Mouse (Mus musculus) cerebellum, adult 2 months (tissue): Measurements from ENCODE around the gene Olfr194. TPM values are rescaled to one million over a fixed set of nuclear protein-coding genes. Genes with fewer than 3 reads are reported as not detected.
"Not testable (repeated sequence)": the region's sequence is repeated elsewhere in the genome, so short reads cannot be mapped to it uniquely, and the experiment has no call there.

ENCODE experiments used
- DNase-seq, 2 experiments: peaks; one replicate each; pipeline ENCODE4 v3.0.0; 2021
- H3K27ac ChIP-seq: fragments of 200-500 bp; 2 replicates; pipeline ENCODE4 v1.5.1; 2012; ENCODE audit warnings: low read length, control low read depth, inconsistent platforms; ENCODE audit not compliant: insufficient read depth
- H3K27me3 ChIP-seq: fragments of 200-500 bp; 2 replicates; pipeline ENCODE4 v1.6.1; 2012; ENCODE audit warnings: inconsistent platforms, mild to moderate bottlenecking, low read length, moderate library complexity; ENCODE audit not compliant: control insufficient read depth, insufficient read depth
- H3K4me1 ChIP-seq: fragments of 200-500 bp; 2 replicates; pipeline ENCODE4 v1.6.1; 2011; ENCODE audit warnings: low read length; ENCODE audit not compliant: control insufficient read depth, insufficient read depth
- H3K4me3 ChIP-seq: fragments of 200-500 bp; replicated peaks from 2 replicates; pipeline ENCODE3; 2011; ENCODE audit warnings: mild to moderate bottlenecking, low read depth, low read length, control low read depth; ENCODE audit not compliant: insufficient read depth
- CTCF ChIP-seq: fragments of 200-500 bp; IDR thresholded peaks from 2 replicates; pipeline ENCODE4 v1.5.1; 2011; ENCODE audit warnings: low read depth, mild to moderate bottlenecking, control low read depth, low read length, moderate library complexity, borderline replicate concordance; ENCODE audit not compliant: insufficient read depth
- POLR2A ChIP-seq: fragments of 200-500 bp; IDR thresholded peaks from 2 replicates; pipeline ENCODE4 v1.6.1; 2011; ENCODE audit warnings: low read length, control low read depth, borderline replicate concordance; ENCODE audit not compliant: insufficient read depth
- WGBS: fragments of 180-500 bp; shearing (Covaris S2); methylation state at CpG from one replicate; pipeline ENCODE4 v1.1.7; 2018; 5-methylcytosine and 5-hydroxymethylcytosine counted together
- polyA plus RNA-seq: library from polyadenylated mRNA; depleted of rRNA; stranded (reverse); fragments of >200 nt; gene quantifications from 2 replicates; pipeline ENCODE4 v1.2.3, GENCODE M21; 2012; rRNA removed

Gene Olfr194
- polyA plus RNA-seq = not detected in 2 replicates

GRCm38 (mm10) chr16:59120969-59121368 is at the start of gene Olfr194:
Gene Olfr194, minus strand, starts transcription at chr16:59121069.
- H3K27me3 ChIP-seq = no peaks in the 10 kb centered on the region
- no peak within 1 kb of the TSS for H3K27ac ChIP-seq
- DNase-seq = no peak
- no peak within 1 kb of the TSS for H3K4me3 ChIP-seq
- TF ChIP-seq POLR2A = no peak
- TF ChIP-seq CTCF = no peak
- no peaks in the 10 kb centered on the region for H3K4me1 ChIP-seq

- WGBS = 65% methylated on average over 3 of the region's 3 CpGs
- TF ChIP-seq POLR2A = no peak
- no peak for TF ChIP-seq CTCF
- DNase-seq = no peak
Measured at GRCm38 (mm10) chr16:59170354-59170753, 49.5 kb upstream of the Olfr194 start, which contains the start of gene Olfr196. Gene Olfr196, minus strand, starts transcription at chr16:59170454.

GRCm38 (mm10) chr16:59151996-59152395 is 31.1 kb upstream of the Olfr194 start:
- DNase-seq = no peak
- H3K4me1 ChIP-seq = no peaks in the 10 kb centered on the region
- TF ChIP-seq CTCF = no peak
- no peak for TF ChIP-seq POLR2A
- 87% methylated on average over 2 of the region's 2 CpGs for WGBS
- no peak overlapping the region for H3K4me3 ChIP-seq
- H3K27me3 ChIP-seq = no peaks in the 10 kb centered on the region
- H3K27ac ChIP-seq = no peak overlapping the region

More at GRCm38 (mm10) chr16:59170354-59170753, 49.5 kb upstream of the Olfr194 start, which contains the start of gene Olfr196:
- H3K27me3 ChIP-seq = no peaks in the 10 kb centered on the region
- no peaks in the 10 kb centered on the region for H3K4me1 ChIP-seq
- H3K4me3 ChIP-seq = no peak within 1 kb of the TSS
- no peak within 1 kb of the TSS for H3K27ac ChIP-seq

- WGBS = 85% methylated on average over 1 of the region's 1 CpGs
- DNase-seq = no peak
- Histone ChIP-seq H3K27me3 (no peaks in the 10 kb centered on the region), H3K4me1 (no peaks in the 10 kb centered on the region), H3K4me3 (no peak within 1 kb of the TSS), H3K27ac (no peak within 1 kb of the TSS)
- no peak for TF ChIP-seq CTCF
- TF ChIP-seq POLR2A = no peak
Measured at GRCm38 (mm10) chr16:59146746-59147145, 25.9 kb upstream of the Olfr194 start, which contains the start of gene Olfr195. Gene Olfr195, plus strand, starts transcription at chr16:59147046.

- Histone ChIP-seq H3K4me1 (no peaks in the 10 kb centered on the region), H3K27ac (no peak overlapping the region), H3K27me3 (no peaks in the 10 kb centered on the region), H3K4me3 (no peak overlapping the region)
- TF ChIP-seq CTCF (no peak), POLR2A (no peak)
- DNase-seq = no peak
Measured at GRCm38 (mm10) chr16:59141105-59141504, 20.2 kb upstream of the Olfr194 start.

- WGBS = 92% methylated on average over 1 of the region's 1 CpGs
- no peak for DNase-seq
- no peak for TF ChIP-seq CTCF
- TF ChIP-seq POLR2A = no peak
- Histone ChIP-seq H3K27ac (no peak overlapping the region), H3K4me1 (no peaks in the 10 kb centered on the region), H3K27me3 (no peaks in the 10 kb centered on the region), H3K4me3 (no peak overlapping the region)
Measured at GRCm38 (mm10) chr16:59130740-59131139, 9.9 kb upstream of the Olfr194 start.

GRCm38 (mm10) chr16:59111781-59112180 is 9.1 kb downstream of the Olfr194 start, which contains the start of gene Olfr193:
Gene Olfr193, minus strand, starts transcription at chr16:59111881.
- H3K4me1 ChIP-seq = no peaks in the 10 kb centered on the region
- 61% methylated on average over 1 of the region's 1 CpGs for WGBS
- TF ChIP-seq POLR2A = no peak
- TF ChIP-seq CTCF = no peak
- H3K27ac ChIP-seq = no peak within 1 kb of the TSS
- DNase-seq = no peak
- no peak within 1 kb of the TSS for H3K4me3 ChIP-seq
- no peaks in the 10 kb centered on the region for H3K27me3 ChIP-seq

- H3K27me3 ChIP-seq, H3K4me3 ChIP-seq, H3K4me1 ChIP-seq, H3K27ac ChIP-seq, DNase-seq: not testable (repeated sequence)
- 31% methylated on average over 5 of the region's 5 CpGs for WGBS
Measured at GRCm38 (mm10) chr16:59108522-59108921, 12.3 kb downstream of the Olfr194 start.
